Comparison of ENCODE assay signal across 20 mouse cellular contexts in genomic region chr3:31961175-31961574, GRCm38 (mm10). TPM values are rescaled to one million over a fixed set of nuclear protein-coding genes. Genes with fewer than 3 reads are reported as not detected.
A peak's percentile ranks its signal among the peaks of the same experiment; 100 is the strongest.
DNase-seq lines count a peak whose midpoint lies in the region; ATAC-seq lines count a peak whose summit lies in the region.
"Had no signal": no experiment of that assay in that cellular context is flagged by ENCODE, and none has a peak within 500 bp of the region (broad histone marks: within the 10 kb centered on the region; RNA-seq: fewer than 3 reads in every experiment).

No protein-coding gene starts in this region.

- H3K27ac ChIP-seq in hindbrain, embryonic 10.5 days, result peak overlapping the region; percentile 45; the same call in 1 of the 2 replicates
- no peak overlapping the region for H3K27ac ChIP-seq in hindbrain, embryonic 16.5 days (ENCODE audit: low read depth, low read length)
- peak overlapping the region; percentile 49 for H3K27ac ChIP-seq in neural tube, embryonic 13.5 days (replicated peaks)
- 0 out of 2 replicates have a peak overlapping the region, but pooled peaks have one; percentile 6 for H3K27ac ChIP-seq in hindbrain, embryonic 14.5 days
- H3K27ac ChIP-seq: embryonic facial prominence, embryonic 10.5 days; forebrain, embryonic 10.5 days; forebrain, embryonic 15.5 days; heart, adult 2 months; hindbrain, embryonic 15.5 days had no signal

- H3K27me3 ChIP-seq in hindbrain, embryonic 10.5 days (ENCODE audit: insufficient read depth, poor library complexity, severe bottlenecking), result no peaks in the 10 kb centered on the region
- no peaks in the 10 kb centered on the region for H3K27me3 ChIP-seq in hindbrain, embryonic 16.5 days (replicated peaks; ENCODE audit: control insufficient read depth, insufficient read depth, low read length)
- no peaks in the 10 kb centered on the region for H3K27me3 ChIP-seq in neural tube, embryonic 13.5 days
- H3K27me3 ChIP-seq in hindbrain, embryonic 14.5 days (ENCODE audit: control insufficient read depth, insufficient read depth, low read length), result no peaks in the 10 kb centered on the region
- H3K27me3 ChIP-seq: forebrain, embryonic 15.5 days; hindbrain, embryonic 15.5 days had no signal

- DNase-seq in hindbrain, embryonic 10.5 days (ENCODE audit: low spot score), result no peak
- no peak for DNase-seq in neural tube, embryonic 10.5 days (ENCODE audit: extremely low spot score, low spot score)
- DNase-seq in hindbrain, embryonic 14.5 days (ENCODE audit: low spot score), result no peak
- DNase-seq in layer of hippocampus, postnatal 36 days, result no peak
- DNase-seq: adrenal gland, adult 2 months; adrenal gland, postnatal 25 days; cerebellum, adult 2 months; cerebellum, postnatal 10 days; gastrocnemius, postnatal 10 days; heart, adult 2 months had no signal

- peaks cover 3% of the 10 kb centered on the region; the same call in 1 of the 2 replicates for H3K4me1 ChIP-seq in hindbrain, embryonic 10.5 days (replicated peaks)
- H3K4me1 ChIP-seq in hindbrain, embryonic 16.5 days (ENCODE audit: control insufficient read depth, insufficient read depth, low read depth, low read length), result no peaks in the 10 kb centered on the region
- H3K4me1 ChIP-seq in neural tube, embryonic 13.5 days (replicated peaks), result peaks cover 24% of the 10 kb centered on the region
- H3K4me1 ChIP-seq in hindbrain, embryonic 14.5 days (replicated peaks; ENCODE audit: control insufficient read depth, insufficient read depth, low read length), result peaks cover 6% of the 10 kb centered on the region; the same call in 1 of the 2 replicates
- H3K4me1 ChIP-seq: embryonic facial prominence, embryonic 10.5 days; forebrain, embryonic 15.5 days had no signal

- no peaks in the 10 kb centered on the region for H3K36me3 ChIP-seq in hindbrain, embryonic 10.5 days
- H3K36me3 ChIP-seq in hindbrain, embryonic 16.5 days (ENCODE audit: control insufficient read depth, insufficient read depth, low read length), result no peaks in the 10 kb centered on the region
- H3K36me3 ChIP-seq in neural tube, embryonic 13.5 days, result no peaks in the 10 kb centered on the region
- no peaks in the 10 kb centered on the region for H3K36me3 ChIP-seq in hindbrain, embryonic 14.5 days (replicated peaks; ENCODE audit: control insufficient read depth, insufficient read depth)
- H3K36me3 ChIP-seq: embryonic facial prominence, embryonic 10.5 days; forebrain, embryonic 10.5 days; forebrain, embryonic 15.5 days; hindbrain, embryonic 15.5 days had no signal

- 68% methylated on average over 3 of the region's 3 CpGs for WGBS in hindbrain, embryonic 10.5 days
- WGBS in hindbrain, embryonic 16.5 days, result 24% methylated on average over 3 of the region's 3 CpGs
- 38% methylated on average over 3 of the region's 3 CpGs for WGBS in neural tube, embryonic 13.5 days
- WGBS in hindbrain, embryonic 14.5 days, result 30% methylated on average over 3 of the region's 3 CpGs

- no peak overlapping the region for H3K9ac ChIP-seq in hindbrain, embryonic 16.5 days (ENCODE audit: low read depth, low read length)
- no peak overlapping the region for H3K9ac ChIP-seq in neural tube, embryonic 13.5 days
- H3K9ac ChIP-seq in hindbrain, embryonic 14.5 days, result no peak overlapping the region
- H3K9ac ChIP-seq: forebrain, embryonic 15.5 days; hindbrain, embryonic 15.5 days had no signal

- H3K4me2 ChIP-seq in hindbrain, embryonic 16.5 days (ENCODE audit: low read length), result no peak overlapping the region
- no peak overlapping the region for H3K4me2 ChIP-seq in neural tube, embryonic 13.5 days
- no peak overlapping the region for H3K4me2 ChIP-seq in hindbrain, embryonic 14.5 days (replicated peaks)
- H3K4me2 ChIP-seq: forebrain, embryonic 15.5 days; heart, embryonic 11.5 days; hindbrain, embryonic 15.5 days had no signal

- no peaks in the 10 kb centered on the region for H3K9me3 ChIP-seq in hindbrain, embryonic 10.5 days
- H3K9me3 ChIP-seq in hindbrain, embryonic 16.5 days (ENCODE audit: control insufficient read depth, low read length), result no peaks in the 10 kb centered on the region
- H3K9me3 ChIP-seq in neural tube, embryonic 13.5 days, result no peaks in the 10 kb centered on the region
- H3K9me3 ChIP-seq in hindbrain, embryonic 14.5 days (ENCODE audit: control insufficient read depth, low read length), result no peaks in the 10 kb centered on the region
- H3K9me3 ChIP-seq: embryonic facial prominence, embryonic 10.5 days; forebrain, embryonic 10.5 days; forebrain, embryonic 15.5 days; hindbrain, embryonic 15.5 days had no signal

- no peak overlapping the region for H3K4me3 ChIP-seq in hindbrain, embryonic 10.5 days
- no peak overlapping the region for H3K4me3 ChIP-seq in hindbrain, embryonic 16.5 days (ENCODE audit: low read length)
- H3K4me3 ChIP-seq in neural tube, embryonic 13.5 days, result no peak overlapping the region
- H3K4me3 ChIP-seq in hindbrain, embryonic 14.5 days (replicated peaks; ENCODE audit: low read length), result no peak overlapping the region
- H3K4me3 ChIP-seq: embryonic facial prominence, embryonic 10.5 days; forebrain, embryonic 10.5 days; forebrain, embryonic 15.5 days; heart, adult 2 months; hindbrain, embryonic 15.5 days had no signal

- no peak for ATAC-seq in hindbrain, embryonic 16.5 days
- no peak for ATAC-seq in neural tube, embryonic 13.5 days (ENCODE audit: low read depth)
- ATAC-seq in hindbrain, embryonic 14.5 days (ENCODE audit: low FRiP score), result no peak
- no peak for ATAC-seq in erythroid progenitor cell, adult 5-6 weeks (replicated peaks; ENCODE audit: low FRiP score, poor library complexity, severe bottlenecking)
- ATAC-seq: forebrain, embryonic 15.5 days had no signal

RNA-seq across cellular contexts. Expression of gene Kcnmb2, which starts 58.9 kb away (rescaled TPM):
- polyA plus RNA-seq in hindbrain, embryonic 10.5 days (2016; fragmentation: Nextera tagmentation; extraction: Ambion mirVana), result 3.4 and 6.8 TPM in 2 replicates
- 13.9 and 14.7 TPM in 2 replicates for polyA plus RNA-seq in hindbrain, embryonic 16.5 days (2015; fragmentation: Nextera tagmentation; extraction: Ambion mirVana)
- 22.8 and 30.0 TPM in 2 replicates for polyA plus RNA-seq in neural tube, embryonic 13.5 days (2015; fragmentation: Nextera tagmentation; extraction: Ambion mirVana)
- polyA plus RNA-seq in hindbrain, embryonic 14.5 days (2014; fragmentation: Nextera tagmentation; extraction: Ambion mirVana), result 12.7 and 16.6 TPM in 2 replicates
- 1 to 10 TPM; 8.1 to 9.5 TPM for total RNA-seq in layer of hippocampus, postnatal 36 days (2021)
- not detected in 2 replicates for total RNA-seq in erythroid progenitor cell, adult 5-6 weeks (2015; ENCODE audit: low replicate concordance)
- total RNA-seq in erythroid progenitor cell, adult 5-6 weeks (2017; ENCODE audit: low replicate concordance), result not detected in 2 replicates
- total RNA-seq: ES-E14; heart, adult 2 months; heart, postnatal 25 days had no signal
